Mouse (Mus musculus) neural tube, embryonic 14.5 days (tissue): Measurements from ENCODE around the gene Ptpn5. TPM values are rescaled to one million over a fixed set of nuclear protein-coding genes. Genes with fewer than 3 reads are reported as not detected.

ENCODE experiments used
- ATAC-seq: fragments of 200-750 bp; cut with Nextera tagmentation; 2 replicates; pipeline ENCODE4 v1.8.0; 2017; ENCODE audit warnings: low read depth, mild to moderate bottlenecking, moderate TSS enrichment, moderate library complexity
- H3K27ac ChIP-seq: fragments of 300-500 bp; sonication (generic); 2 replicates; pipeline ENCODE4 v1.5.1; 2014; ENCODE audit warnings: low read depth, mild to moderate bottlenecking, control low read depth, low read length, moderate library complexity, mixed read lengths
- H3K27me3 ChIP-seq: fragments of 300-500 bp; sonication (generic); 2 replicates; pipeline ENCODE4 v1.6.1; 2014; ENCODE audit warnings: low read length; ENCODE audit not compliant: control insufficient read depth, insufficient read depth
- H3K36me3 ChIP-seq: fragments of 300-500 bp; sonication (generic); 2 replicates; pipeline ENCODE4 v1.6.1; 2014; ENCODE audit warnings: low read length, mixed read lengths; ENCODE audit not compliant: control insufficient read depth, insufficient read depth
- H3K4me1 ChIP-seq: fragments of 300-500 bp; sonication (generic); 2 replicates; pipeline ENCODE4 v1.6.1; 2014; ENCODE audit warnings: low read length; ENCODE audit not compliant: control insufficient read depth, insufficient read depth
- H3K4me2 ChIP-seq: fragments of 300-500 bp; sonication (generic); 2 replicates; pipeline ENCODE4 v1.6.1; 2014; ENCODE audit warnings: mild to moderate bottlenecking, low read depth, low read length, control low read depth
- H3K4me3 ChIP-seq: fragments of 300-500 bp; sonication (generic); 2 replicates; pipeline ENCODE4 v1.5.1; 2014; ENCODE audit warnings: low read depth, low read length, control low read depth, mixed read lengths
- H3K9ac ChIP-seq: fragments of 300-500 bp; sonication (generic); replicated peaks from 2 replicates; pipeline ENCODE4 v1.6.1; 2014; ENCODE audit warnings: low read depth, mild to moderate bottlenecking, control low read depth, low read length, mixed read lengths
- H3K9me3 ChIP-seq: fragments of 300-500 bp; sonication (generic); 2 replicates; pipeline ENCODE4 v1.6.1; 2016; ENCODE audit warnings: low read length; ENCODE audit not compliant: control insufficient read depth
- WGBS: fragments of 180-500 bp; shearing (Covaris S2); extraction: QIAGEN DNeasy Blood & Tissue Kit; methylation state at CpG from one replicate; pipeline ENCODE4 v1.1.7; 2014; 5-methylcytosine and 5-hydroxymethylcytosine counted together
- polyA plus RNA-seq: library from polyadenylated mRNA; unstranded; fragments of >200 nt; fragmentation: Nextera tagmentation; extraction: Ambion mirVana; gene quantifications from 2 replicates; pipeline ENCODE4 v1.2.1, GENCODE M21; 2014

The Ptpn5 gene
- polyA plus RNA-seq, 1 experiment from 2014 or later, result 182 TPM

- 91% methylated on average over 7 of the region's 7 CpGs for WGBS
- H3K9ac ChIP-seq, result no peak overlapping the region
- H3K4me3 ChIP-seq, result no peak overlapping the region
- no peaks in the 10 kb centered on the region for H3K36me3 ChIP-seq
- no peak for ATAC-seq
- no peaks in the 10 kb centered on the region for H3K4me1 ChIP-seq
- H3K27me3 ChIP-seq, result no peaks in the 10 kb centered on the region
- no peak overlapping the region for H3K4me2 ChIP-seq
- no peak overlapping the region for H3K27ac ChIP-seq
- no peaks in the 10 kb centered on the region for H3K9me3 ChIP-seq
Measured at GRCm38 (mm10) chr7:47148298-47148697, 14.8 kb upstream of the Ptpn5 start.

GRCm38 (mm10) chr7:47146034-47146812, 12.7 kb upstream of the Ptpn5 start:
- Histone ChIP-seq H3K4me1 (no peaks in the 10 kb centered on the region), H3K9ac (no peak overlapping the region), H3K9me3 (no peaks in the 10 kb centered on the region), H3K27ac (no peak overlapping the region), H3K36me3 (no peaks in the 10 kb centered on the region), H3K4me3 (no peak overlapping the region), H3K4me2 (no peak overlapping the region), H3K27me3 (no peaks in the 10 kb centered on the region)
- ATAC-seq, result no peak
- WGBS, result 65% methylated on average over 12 of the region's 12 CpGs

- H3K27me3 ChIP-seq, result no peaks in the 10 kb centered on the region
- H3K4me2 ChIP-seq, result no peak overlapping the region
- no peak overlapping the region for H3K27ac ChIP-seq
- H3K4me1 ChIP-seq, result no peaks in the 10 kb centered on the region
- no peaks in the 10 kb centered on the region for H3K36me3 ChIP-seq
- WGBS, result 22% methylated on average over 6 of the region's 6 CpGs
- ATAC-seq, result no peak
- no peak overlapping the region for H3K4me3 ChIP-seq
- H3K9me3 ChIP-seq, result no peaks in the 10 kb centered on the region
- H3K9ac ChIP-seq, result no peak overlapping the region
Measured at GRCm38 (mm10) chr7:47144299-47144698, 10.8 kb upstream of the Ptpn5 start.

GRCm38 (mm10) chr7:47139823-47140325, 6.4 kb upstream of the Ptpn5 start:
- no peak overlapping the region for H3K4me3 ChIP-seq
- H3K27ac ChIP-seq, result no peak overlapping the region
- H3K9ac ChIP-seq, result no peak overlapping the region
- H3K9me3 ChIP-seq, result no peaks in the 10 kb centered on the region
- H3K4me2 ChIP-seq, result no peak overlapping the region
- H3K27me3 ChIP-seq, result no peaks in the 10 kb centered on the region
- 89% methylated on average over 8 of the region's 8 CpGs for WGBS
- no peaks in the 10 kb centered on the region for H3K4me1 ChIP-seq
- no peak for ATAC-seq
- no peaks in the 10 kb centered on the region for H3K36me3 ChIP-seq

- Histone ChIP-seq H3K4me3 (no peak overlapping the region), H3K36me3 (no peaks in the 10 kb centered on the region), H3K4me2 (no peak overlapping the region), H3K9ac (no peak overlapping the region), H3K27ac (no peak overlapping the region; the same call in 1 of the 2 replicates), H3K4me1 (no peaks in the 10 kb centered on the region), H3K9me3 (no peaks in the 10 kb centered on the region), H3K27me3 (no peaks in the 10 kb centered on the region)
- ATAC-seq, result no peak
- 58% methylated on average over 5 of the region's 5 CpGs for WGBS
Measured at GRCm38 (mm10) chr7:47134570-47134969, 1.1 kb upstream of the Ptpn5 start.

GRCm38 (mm10) chr7:47132931-47133260, 588 bp downstream of the Ptpn5 start:
- Histone ChIP-seq H3K9ac (peak overlapping the region; percentile 91), H3K4me1 (no peaks in the 10 kb centered on the region), H3K36me3 (no peaks in the 10 kb centered on the region), H3K27ac (peak overlapping the region; percentile 90), H3K4me2 (peak overlapping the region; percentile 73), H3K4me3 (peak overlapping the region; percentile 78), H3K27me3 (no peaks in the 10 kb centered on the region), H3K9me3 (no peaks in the 10 kb centered on the region)
- no peak for ATAC-seq
- 0% methylated on average over 9 of the region's 10 CpGs for WGBS

- peak; percentile 90 for ATAC-seq
- 2% methylated on average over 64 of the region's 65 CpGs for WGBS
- peak overlapping the region; percentile 78 for H3K4me3 ChIP-seq
- no peaks in the 10 kb centered on the region for H3K4me1 ChIP-seq
- peak overlapping the region; percentile 73 for H3K4me2 ChIP-seq
- peak overlapping the region; percentile 90 for H3K27ac ChIP-seq
- no peaks in the 10 kb centered on the region for H3K27me3 ChIP-seq
- H3K9me3 ChIP-seq, result no peaks in the 10 kb centered on the region
- peak overlapping the region; percentile 91 for H3K9ac ChIP-seq
- H3K36me3 ChIP-seq, result no peaks in the 10 kb centered on the region
Measured at GRCm38 (mm10) chr7:47132180-47132930, 1.1 kb downstream of the Ptpn5 start.

- Histone ChIP-seq H3K4me1 (no peaks in the 10 kb centered on the region), H3K27ac (peak overlapping the region; percentile 90), H3K9me3 (no peaks in the 10 kb centered on the region), H3K9ac (peak overlapping the region; percentile 91), H3K4me2 (peak overlapping the region; percentile 73), H3K27me3 (no peaks in the 10 kb centered on the region), H3K36me3 (no peaks in the 10 kb centered on the region), H3K4me3 (peak overlapping the region; percentile 78)
- peak; percentile 60 for ATAC-seq
- 2% methylated on average over 15 of the region's 15 CpGs for WGBS
Measured at GRCm38 (mm10) chr7:47131840-47132179, 1.7 kb downstream of the Ptpn5 start.

GRCm38 (mm10) chr7:47131258-47131657, 2.2 kb downstream of the Ptpn5 start:
- H3K9ac ChIP-seq, result peak overlapping the region; percentile 91
- H3K9me3 ChIP-seq, result no peaks in the 10 kb centered on the region
- no peak for ATAC-seq
- 36% methylated on average over 8 of the region's 8 CpGs for WGBS
- no peak overlapping the region for H3K27ac ChIP-seq
- H3K4me2 ChIP-seq, result peak overlapping the region; percentile 73
- H3K36me3 ChIP-seq, result no peaks in the 10 kb centered on the region
- peak overlapping the region; percentile 78 for H3K4me3 ChIP-seq
- no peaks in the 10 kb centered on the region for H3K4me1 ChIP-seq
- no peaks in the 10 kb centered on the region for H3K27me3 ChIP-seq
